Mouse (Mus musculus): ENCODE measurements around the gene Rad21l. TPM values are rescaled to one million over a fixed set of nuclear protein-coding genes. Genes with fewer than 3 reads are reported as not detected.
A peak's percentile ranks its signal among the peaks of the same experiment; 100 is the strongest.

Rad21l gene
- polyA plus RNA-seq (2014; fragmentation: Nextera tagmentation; extraction: Ambion mirVana): not detected in 2 replicates

DNA sequence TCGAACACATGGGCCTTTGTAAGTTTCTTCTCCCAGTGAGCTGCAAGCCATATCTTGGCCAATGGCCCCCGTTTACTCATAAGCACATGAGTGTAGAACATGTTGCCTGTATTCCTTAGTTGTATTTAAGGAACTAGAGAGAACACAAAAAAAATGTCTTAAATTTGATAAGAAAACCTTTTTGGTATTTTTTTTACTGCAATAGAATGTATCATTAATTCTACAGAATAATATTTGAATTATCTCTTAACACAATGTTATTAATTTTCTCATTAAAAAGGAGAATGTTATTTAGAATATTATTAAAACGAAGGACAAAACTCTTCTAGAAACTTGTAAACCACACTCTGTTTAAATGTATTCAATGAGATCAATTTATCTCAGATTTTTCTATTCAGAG lies at the start of gene Rad21l:
Gene Rad21l (minus strand): TSS at position 101 of the 400 bp plus-strand sequence.
- ATAC-seq (ENCODE audit: low FRiP score) (no peak), DNase-seq (ENCODE audit: low spot score, missing footprints) (no peak)
- 73% methylated on average over 3 of the region's 3 CpGs for WGBS

DNA sequence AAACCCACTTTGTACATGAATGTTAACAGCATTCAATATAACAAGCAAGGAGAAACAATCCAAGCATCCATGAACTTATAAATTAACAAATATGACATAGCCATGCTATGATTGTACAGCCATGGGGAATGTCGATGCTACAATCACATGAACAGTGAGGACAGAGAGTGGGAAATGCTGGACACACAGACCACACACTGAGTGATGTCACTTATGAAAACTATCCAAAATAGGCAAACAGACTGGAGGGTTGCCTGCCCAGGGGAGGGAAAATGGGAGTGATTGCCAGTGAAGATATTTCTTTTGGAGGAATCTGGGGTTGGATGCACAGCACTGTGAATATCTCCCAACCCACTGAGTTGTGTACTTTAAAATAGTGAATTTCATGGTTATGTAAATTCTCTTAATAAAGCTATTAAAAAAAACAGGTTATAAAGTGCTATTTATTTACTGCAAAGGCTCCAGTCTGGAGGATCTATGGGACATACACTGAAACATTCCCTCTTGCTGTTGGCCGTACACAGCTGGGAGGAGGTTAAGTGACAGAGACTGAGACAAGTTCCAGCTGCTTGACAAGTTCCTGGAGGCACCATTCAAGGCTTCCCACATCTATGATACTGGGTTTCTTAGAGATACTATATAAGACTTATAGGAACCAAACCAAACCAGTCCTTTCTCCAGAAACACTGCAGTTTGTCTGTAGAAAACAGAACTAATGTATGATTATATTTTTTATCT lies 48.2 kb upstream of the Rad21l start:
- Histone ChIP-seq H3K9me3 (ENCODE audit: control insufficient read depth, low read length) (no peaks in the 10 kb centered on the region), H3K36me3 (ENCODE audit: control insufficient read depth, insufficient read depth, low read length) (peaks cover 16% of the 10 kb centered on the region), H3K9ac (ENCODE audit: low read length) (no peak overlapping the region), H3K27ac (ENCODE audit: low read depth, low read length) (no peak overlapping the region), H3K4me1 (ENCODE audit: control insufficient read depth, insufficient read depth, low read length) (no peaks in the 10 kb centered on the region), H3K27me3 (ENCODE audit: control insufficient read depth, insufficient read depth, low read length) (no peaks in the 10 kb centered on the region), H3K4me3 (ENCODE audit: low read depth, low read length) (no peak overlapping the region), H3K4me2 (no peak overlapping the region)
- 95% methylated on average over 2 of the region's 2 CpGs for WGBS
- no peak for DNase-seq (ENCODE audit: low spot score, missing footprints)
- ATAC-seq (ENCODE audit: low FRiP score): no peak

More for the DNA sequence above, at the start of gene Rad21l:
- Histone ChIP-seq H3K27ac (ENCODE audit: low read depth, low read length) (no peak within 1 kb of the TSS), H3K4me2 (no peak within 1 kb of the TSS), H3K4me3 (ENCODE audit: low read depth, low read length) (no peak within 1 kb of the TSS), H3K4me1 (ENCODE audit: control insufficient read depth, insufficient read depth, low read length) (0 out of 2 replicates have a peak, but pooled peaks cover 2% of the 10 kb centered on the region), H3K9me3 (ENCODE audit: control insufficient read depth, low read length) (no peaks in the 10 kb centered on the region), H3K27me3 (ENCODE audit: control insufficient read depth, insufficient read depth, low read length) (no peaks in the 10 kb centered on the region; the same call in 1 of the 2 replicates), H3K36me3 (ENCODE audit: control insufficient read depth, insufficient read depth, low read length) (no peaks in the 10 kb centered on the region), H3K9ac (ENCODE audit: low read length) (no peak within 1 kb of the TSS)

DNA sequence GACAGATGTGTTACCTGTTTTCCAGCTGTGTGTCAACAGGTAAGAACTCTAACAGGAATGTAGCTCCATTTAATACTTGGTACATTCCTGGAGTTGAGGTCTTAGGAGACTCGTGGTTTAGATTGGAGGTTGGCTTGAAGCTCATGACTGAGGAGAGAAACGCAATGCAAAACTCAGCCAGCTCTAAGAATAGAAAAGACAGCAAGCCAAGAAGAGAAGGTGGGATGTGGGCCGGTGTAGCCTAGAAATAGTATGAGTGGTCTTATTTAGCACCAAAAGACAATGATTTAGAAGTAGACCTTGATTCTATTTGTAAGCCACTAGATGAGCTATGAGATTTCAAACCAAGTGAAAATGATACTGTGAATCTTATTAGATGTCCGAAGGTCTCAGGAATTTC lies 47.2 kb upstream of the Rad21l start:
- Histone ChIP-seq H3K27ac (ENCODE audit: low read depth, low read length) (no peak overlapping the region), H3K27me3 (ENCODE audit: control insufficient read depth, insufficient read depth, low read length) (no peaks in the 10 kb centered on the region), H3K9ac (ENCODE audit: low read length) (no peak overlapping the region), H3K9me3 (ENCODE audit: control insufficient read depth, low read length) (no peaks in the 10 kb centered on the region), H3K4me1 (ENCODE audit: control insufficient read depth, insufficient read depth, low read length) (no peaks in the 10 kb centered on the region), H3K36me3 (ENCODE audit: control insufficient read depth, insufficient read depth, low read length) (peaks cover 16% of the 10 kb centered on the region), H3K4me2 (no peak overlapping the region), H3K4me3 (ENCODE audit: low read depth, low read length) (no peak overlapping the region)
- ATAC-seq (ENCODE audit: low FRiP score) (no peak), DNase-seq (ENCODE audit: low spot score, missing footprints) (no peak)
- WGBS: 95% methylated on average over 4 of the region's 4 CpGs

DNA sequence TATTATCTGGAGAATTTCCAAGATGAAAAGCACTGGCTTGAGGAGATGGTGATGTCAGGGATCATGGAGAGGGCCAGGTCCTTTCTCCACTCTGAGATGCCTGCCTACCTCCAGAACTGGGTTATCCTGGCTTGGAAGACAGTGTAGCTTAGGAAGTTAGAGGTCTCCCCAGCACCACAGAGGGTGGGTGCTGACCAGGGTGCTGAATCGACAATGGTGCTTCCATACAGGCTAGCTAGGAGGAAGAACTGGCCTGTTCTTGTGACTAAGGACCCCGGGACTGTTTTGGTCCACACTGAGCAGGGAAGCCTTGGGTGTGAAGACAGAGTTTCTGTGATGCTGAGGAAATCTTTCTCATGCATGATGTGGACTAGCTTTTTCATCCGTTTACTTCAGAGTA lies 44.3 kb upstream of the Rad21l start:
- ATAC-seq (ENCODE audit: low FRiP score): no peak
- Histone ChIP-seq H3K9me3 (ENCODE audit: control insufficient read depth, low read length) (no peaks in the 10 kb centered on the region), H3K27ac (ENCODE audit: low read depth, low read length) (no peak overlapping the region), H3K4me1 (ENCODE audit: control insufficient read depth, insufficient read depth, low read length) (no peaks in the 10 kb centered on the region), H3K4me2 (no peak overlapping the region), H3K36me3 (ENCODE audit: control insufficient read depth, insufficient read depth, low read length) (peaks cover 6% of the 10 kb centered on the region), H3K27me3 (ENCODE audit: control insufficient read depth, insufficient read depth, low read length) (no peaks in the 10 kb centered on the region), H3K4me3 (ENCODE audit: low read depth, low read length) (no peak overlapping the region), H3K9ac (ENCODE audit: low read length) (no peak overlapping the region)
- 37% methylated on average over 3 of the region's 3 CpGs for WGBS
- peak; percentile 86 for DNase-seq (ENCODE audit: low spot score, missing footprints)

DNA sequence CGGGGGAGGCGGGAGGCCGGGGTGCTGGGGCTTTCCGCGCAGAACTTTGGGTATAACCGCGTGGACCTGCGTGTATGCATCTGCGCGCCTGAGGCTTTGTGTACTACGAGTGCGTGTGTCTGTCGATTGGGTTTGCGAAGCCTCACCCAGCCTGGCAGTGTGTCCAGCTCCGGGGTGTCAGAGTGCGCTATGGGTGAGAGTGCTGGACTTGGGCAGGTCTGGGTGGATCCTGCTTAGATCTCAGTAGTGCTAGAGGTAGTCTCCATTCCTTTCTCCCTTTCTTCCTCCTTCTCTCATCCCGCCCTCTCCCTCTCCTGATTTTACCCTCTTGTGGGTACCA lies 34.5 kb upstream of the Rad21l start:
- peak; percentile 53 for ATAC-seq (ENCODE audit: low FRiP score)

DNA sequence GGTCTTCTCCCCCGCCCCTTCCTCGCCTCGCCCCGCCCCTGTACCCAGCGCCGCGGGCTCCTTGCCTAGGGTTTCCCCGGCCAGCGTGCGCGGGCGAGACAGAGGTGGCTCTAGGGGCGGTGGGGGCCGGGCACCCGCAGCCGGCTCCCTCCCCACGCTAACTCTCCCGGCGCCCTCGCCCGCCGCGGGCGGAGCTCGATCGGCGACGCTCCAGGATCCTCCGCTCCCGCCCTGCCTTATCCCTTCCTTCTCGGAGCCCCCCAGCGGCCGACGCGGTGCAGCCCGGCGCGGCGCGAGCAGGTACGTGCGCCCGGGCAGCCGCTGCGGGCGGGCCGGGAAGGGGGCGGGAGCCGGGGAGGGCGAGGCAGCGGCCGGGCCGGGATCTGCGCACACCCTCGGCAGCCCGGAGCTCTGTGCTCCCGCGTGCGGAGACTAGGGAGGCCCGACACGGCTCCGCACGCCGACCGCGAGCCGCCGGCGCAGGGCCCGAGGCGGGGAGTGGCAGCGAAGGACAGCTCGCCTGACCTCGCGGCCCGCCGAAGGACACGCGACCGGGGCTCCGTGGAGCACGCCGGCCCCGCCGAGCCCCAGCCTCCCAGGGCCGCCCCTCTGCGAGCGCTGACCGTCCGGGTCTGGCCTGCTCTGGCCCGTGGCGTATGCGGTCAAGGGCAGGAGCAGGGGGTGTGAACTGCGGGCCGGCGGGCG lies 34.0 kb upstream of the Rad21l start:
- Histone ChIP-seq H3K27ac (ENCODE audit: low read depth, low read length) (no peak overlapping the region), H3K4me1 (ENCODE audit: control insufficient read depth, insufficient read depth, low read length) (peaks cover 4% of the 10 kb centered on the region; the same call in 1 of the 2 replicates), H3K9ac (ENCODE audit: low read length) (peak overlapping the region; percentile 86), H3K27me3 (ENCODE audit: control insufficient read depth, insufficient read depth, low read length) (peaks cover 16% of the 10 kb centered on the region; the same call in 1 of the 2 replicates), H3K36me3 (ENCODE audit: control insufficient read depth, insufficient read depth, low read length) (no peaks in the 10 kb centered on the region), H3K4me3 (ENCODE audit: low read depth, low read length) (peak overlapping the region; percentile 69), H3K9me3 (ENCODE audit: control insufficient read depth, low read length) (no peaks in the 10 kb centered on the region), H3K4me2 (peak overlapping the region; percentile 99)
- WGBS: under 1% methylated on average over 81 of the region's 97 CpGs
- DNase-seq (ENCODE audit: low spot score, missing footprints) (no peak), ATAC-seq (ENCODE audit: low FRiP score) (peak; percentile 90)

More for the DNA sequence above, 34.5 kb upstream of the Rad21l start:
- peak; percentile 93 for DNase-seq (ENCODE audit: low spot score, missing footprints)
- WGBS: 0% methylated on average over 17 of the region's 17 CpGs
- H3K4me1 ChIP-seq (ENCODE audit: control insufficient read depth, insufficient read depth, low read length): peaks cover 4% of the 10 kb centered on the region; the same call in 1 of the 2 replicates
- H3K4me3 ChIP-seq (ENCODE audit: low read depth, low read length): peak overlapping the region; percentile 69
- peak overlapping the region; percentile 99 for H3K4me2 ChIP-seq
- H3K27me3 ChIP-seq (ENCODE audit: control insufficient read depth, insufficient read depth, low read length): peaks cover 16% of the 10 kb centered on the region; the same call in 1 of the 2 replicates
- no peaks in the 10 kb centered on the region for H3K9me3 ChIP-seq (ENCODE audit: control insufficient read depth, low read length)
- no peak overlapping the region for H3K27ac ChIP-seq (ENCODE audit: low read depth, low read length)
- no peaks in the 10 kb centered on the region for H3K36me3 ChIP-seq (ENCODE audit: control insufficient read depth, insufficient read depth, low read length)
- peak overlapping the region; percentile 86 for H3K9ac ChIP-seq (ENCODE audit: low read length)

DNA sequence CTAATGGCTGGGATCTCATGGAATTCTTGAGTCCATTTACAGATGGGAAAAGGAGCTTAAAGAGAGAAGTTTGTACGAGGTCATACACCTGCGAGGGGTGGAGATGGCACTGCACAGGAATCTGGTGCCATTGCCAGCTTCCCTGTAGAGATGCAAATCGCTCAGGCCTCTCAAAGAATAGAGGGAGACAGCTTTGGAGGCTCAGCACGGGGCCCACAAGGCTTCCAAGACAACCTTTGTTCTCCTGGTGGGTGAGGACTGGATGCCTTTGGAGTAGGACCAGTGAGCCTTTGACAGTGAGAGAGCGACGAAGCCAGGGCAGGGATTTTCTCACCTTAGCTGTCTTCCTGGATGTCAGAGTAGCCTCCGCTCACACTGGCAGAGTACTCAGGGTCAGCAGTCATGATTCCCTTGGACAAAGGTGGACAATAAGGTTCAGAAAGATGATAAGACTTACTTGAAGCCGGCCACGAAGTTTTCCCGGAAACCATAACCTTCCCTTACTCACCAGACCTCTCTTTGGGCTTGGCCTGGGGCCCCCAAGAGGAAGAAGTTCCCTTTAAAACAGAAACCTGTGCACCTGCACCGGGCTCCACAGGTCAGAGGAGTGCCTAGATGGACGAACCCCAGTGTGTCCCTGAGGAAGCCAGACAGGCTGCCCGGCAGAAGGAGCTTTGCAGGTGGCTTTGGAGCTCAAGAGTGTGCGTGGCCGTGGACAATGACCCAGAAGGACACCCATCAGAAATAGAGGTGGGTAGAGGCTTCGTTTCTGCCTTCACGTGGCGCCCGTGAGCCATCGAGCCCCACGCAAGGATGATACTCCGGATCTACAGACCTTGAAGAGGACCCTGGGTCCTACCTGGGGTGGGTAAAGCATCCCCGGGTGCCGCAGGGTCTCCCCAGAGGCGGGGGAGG lies 33.2 kb upstream of the Rad21l start, which contains the start of gene Tmem74b:
Gene Tmem74b (plus strand): TSS at position 778 of the 915 bp plus-strand sequence.
- Histone ChIP-seq H3K4me2 (peak within 1 kb of the TSS; percentile 99), H3K27me3 (ENCODE audit: control insufficient read depth, insufficient read depth, low read length) (peaks cover 16% of the 10 kb centered on the region; the same call in 1 of the 2 replicates), H3K36me3 (ENCODE audit: control insufficient read depth, insufficient read depth, low read length) (no peaks in the 10 kb centered on the region), H3K9ac (ENCODE audit: low read length) (peak within 1 kb of the TSS; percentile 86), H3K27ac (ENCODE audit: low read depth, low read length) (no peak within 1 kb of the TSS), H3K9me3 (ENCODE audit: control insufficient read depth, low read length) (no peaks in the 10 kb centered on the region), H3K4me3 (ENCODE audit: low read depth, low read length) (peak within 1 kb of the TSS; percentile 69), H3K4me1 (ENCODE audit: control insufficient read depth, insufficient read depth, low read length) (peaks cover 4% of the 10 kb centered on the region; the same call in 1 of the 2 replicates)
- WGBS: 3% methylated on average over 23 of the region's 25 CpGs
- DNase-seq (ENCODE audit: low spot score, missing footprints) (peak; percentile 94), ATAC-seq (ENCODE audit: low FRiP score) (no peak)

DNA sequence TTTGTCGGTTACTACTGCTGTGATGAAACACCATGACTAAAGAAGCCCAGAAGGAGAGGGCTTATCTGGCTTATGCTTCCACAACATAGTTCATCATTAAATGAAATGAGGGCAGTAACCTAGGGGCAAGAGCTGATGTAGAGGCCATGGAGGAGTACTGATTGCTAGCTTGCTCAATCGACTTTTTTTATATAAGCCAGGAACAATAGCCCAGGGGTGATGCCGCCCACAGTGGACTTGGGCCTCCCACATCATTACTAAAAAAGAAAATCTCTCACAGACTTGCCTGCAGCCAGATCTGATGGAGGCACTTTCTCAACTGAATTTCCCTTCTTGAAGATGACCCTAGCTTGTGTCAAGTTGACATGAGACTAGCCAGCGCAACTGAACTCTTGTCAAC lies 14.6 kb upstream of the Rad21l start:
- H3K36me3 ChIP-seq (ENCODE audit: control insufficient read depth, insufficient read depth, low read length): no peaks in the 10 kb centered on the region
- ATAC-seq (ENCODE audit: low FRiP score): no peak
- H3K9ac ChIP-seq (ENCODE audit: low read length): no peak overlapping the region
- 84% methylated on average over 4 of the region's 4 CpGs for WGBS
- H3K4me1 ChIP-seq (ENCODE audit: control insufficient read depth, insufficient read depth, low read length): no peaks in the 10 kb centered on the region
- no peaks in the 10 kb centered on the region for H3K9me3 ChIP-seq (ENCODE audit: control insufficient read depth, low read length)
- no peak overlapping the region for H3K4me3 ChIP-seq (ENCODE audit: low read depth, low read length)
- no peak overlapping the region for H3K4me2 ChIP-seq
- no peaks in the 10 kb centered on the region for H3K27me3 ChIP-seq (ENCODE audit: control insufficient read depth, insufficient read depth, low read length)
- DNase-seq (ENCODE audit: low spot score, missing footprints): no peak
- no peak overlapping the region for H3K27ac ChIP-seq (ENCODE audit: low read depth, low read length)

Measured in midbrain, embryonic 11.5 days (tissue).